Mouse (Mus musculus): ENCODE measurements around the gene Serpina3a. TPM values are rescaled to one million over a fixed set of nuclear protein-coding genes. Genes with fewer than 3 reads are reported as not detected.

Serpina3a gene
- total and polyA plus RNA-seq, 3 experiments, result 0.16 TPM; not detected in 2

DNA sequence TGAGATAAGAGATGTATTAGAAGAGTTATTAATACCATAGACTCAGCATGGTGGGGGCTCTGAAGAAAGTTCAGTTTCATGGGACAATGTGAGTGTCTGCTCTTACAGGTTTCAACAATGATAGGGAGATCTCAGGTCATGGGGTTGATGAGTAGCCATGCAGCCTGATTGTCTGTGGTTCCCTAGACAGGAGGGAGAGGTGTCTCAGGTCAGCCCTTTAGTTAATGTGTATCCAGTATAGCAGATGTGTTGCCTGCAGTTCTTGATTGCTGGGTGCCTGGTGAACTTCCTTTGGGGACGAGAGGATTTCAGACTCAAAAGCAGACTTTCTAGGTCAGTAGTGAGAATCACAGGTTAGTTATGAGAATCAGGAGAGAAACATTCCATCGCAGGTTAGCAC, 4.0 kb upstream of the Serpina3a start:
- DNase-seq (ENCODE audit: low spot score), result no peak
- H3K27me3 ChIP-seq (ENCODE audit: insufficient read depth, low read length), result no peaks in the 10 kb centered on the region
- no peak for ATAC-seq (ENCODE audit: extremely low read depth, insufficient number of reproducible peaks, low FRiP score, poor library complexity, severe bottlenecking)
- no peaks in the 10 kb centered on the region for H3K36me3 ChIP-seq (replicated peaks)
- H3K9me3 ChIP-seq (replicated peaks), result peaks cover 52% of the 10 kb centered on the region
- TF ChIP-seq CTCF (IDR thresholded peaks at IDR 0.05; ENCODE audit: low read depth, low read length) (no peak), TAL1 (conservative IDR thresholded peaks at IDR 0.05; ENCODE audit: low read depth, low read length) (no peak), GATA2 (IDR thresholded peaks at IDR 0.05; ENCODE audit: borderline replicate concordance, low read depth, low read length) (no peak), GATA1 (IDR thresholded peaks at IDR 0.05; ENCODE audit: borderline replicate concordance, low read length) (no peak), POLR2AphosphoS5 (IDR thresholded peaks at IDR 0.05; ENCODE audit: insufficient replicate concordance, low read depth, low read length) (no peak)
- H3K4me3 ChIP-seq (ENCODE audit: low read depth, low read length), result no peak overlapping the region
- no peaks in the 10 kb centered on the region for H3K4me1 ChIP-seq (ENCODE audit: insufficient read depth, low read depth, low read length)

DNA sequence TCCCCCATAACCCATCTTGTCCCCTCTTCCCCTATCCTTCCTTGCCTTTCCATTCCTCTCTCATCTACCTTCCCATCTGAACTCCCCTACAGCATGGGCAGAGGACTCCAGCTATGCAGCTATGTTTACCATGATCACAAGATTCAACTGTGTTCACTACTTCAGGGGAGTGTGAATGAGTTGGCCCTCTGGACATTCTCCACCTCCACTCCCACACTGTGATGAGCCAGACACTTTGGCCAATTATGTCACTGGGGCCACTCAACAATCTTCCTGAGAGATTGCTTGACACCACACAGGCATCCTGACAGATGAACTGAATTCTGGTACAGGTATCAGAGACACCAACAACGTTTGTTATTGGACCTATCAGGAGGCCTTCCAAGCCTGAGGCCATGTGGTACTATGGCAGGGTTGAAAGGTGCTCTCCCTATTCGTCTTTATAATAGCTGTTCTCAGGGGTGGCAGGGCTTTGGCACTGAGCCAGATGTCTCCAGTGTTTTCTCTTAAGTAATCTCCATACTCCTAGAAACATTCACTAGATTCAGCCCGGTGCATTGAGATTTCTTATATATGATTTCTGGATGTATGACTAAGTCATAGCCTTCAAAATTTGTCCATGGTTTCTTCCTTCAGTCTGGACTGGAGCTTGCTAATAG, 2.5 kb downstream of the Serpina3a start:
- TF ChIP-seq GATA1 (IDR thresholded peaks at IDR 0.05; ENCODE audit: borderline replicate concordance, low read length) (no peak), TAL1 (conservative IDR thresholded peaks at IDR 0.05; ENCODE audit: low read depth, low read length) (no peak), POLR2AphosphoS5 (IDR thresholded peaks at IDR 0.05; ENCODE audit: insufficient replicate concordance, low read depth, low read length) (no peak)
- Histone ChIP-seq H3K27me3 (ENCODE audit: insufficient read depth, low read length) (no peaks in the 10 kb centered on the region), H3K36me3 (replicated peaks) (no peaks in the 10 kb centered on the region), H3K9me3 (replicated peaks) (peaks cover 63% of the 10 kb centered on the region), H3K4me1 (ENCODE audit: insufficient read depth, low read depth, low read length) (no peaks in the 10 kb centered on the region), H3K4me3 (ENCODE audit: low read depth, low read length) (no peak overlapping the region; the same call in 1 of the 2 replicates)
- ATAC-seq (ENCODE audit: extremely low read depth, insufficient number of reproducible peaks, low FRiP score, poor library complexity, severe bottlenecking) (no peak), DNase-seq (ENCODE audit: low spot score) (no peak)

- no peaks in the 10 kb centered on the region for H3K36me3 ChIP-seq (replicated peaks)
- DNase-seq (ENCODE audit: low spot score), result no peak
- H3K27me3 ChIP-seq (ENCODE audit: insufficient read depth, low read length), result no peaks in the 10 kb centered on the region
- no peaks in the 10 kb centered on the region for H3K4me1 ChIP-seq (ENCODE audit: insufficient read depth, low read depth, low read length)
- no peak for ATAC-seq (ENCODE audit: extremely low read depth, insufficient number of reproducible peaks, low FRiP score, poor library complexity, severe bottlenecking)
- H3K4me3 ChIP-seq (ENCODE audit: low read depth, low read length), result no peak overlapping the region
- H3K9me3 ChIP-seq (replicated peaks), result peaks cover 71% of the 10 kb centered on the region
- no peak for TF ChIP-seq GATA1 (IDR thresholded peaks at IDR 0.05; ENCODE audit: borderline replicate concordance, low read length)
- no peak for TF ChIP-seq CTCF (IDR thresholded peaks at IDR 0.05; ENCODE audit: low read depth, low read length)
- TF ChIP-seq POLR2AphosphoS5 (IDR thresholded peaks at IDR 0.05; ENCODE audit: insufficient replicate concordance, low read depth, low read length), result no peak
- no peak for TF ChIP-seq GATA2 (IDR thresholded peaks at IDR 0.05; ENCODE audit: borderline replicate concordance, low read depth, low read length)
- no peak for TF ChIP-seq TAL1 (conservative IDR thresholded peaks at IDR 0.05; ENCODE audit: low read depth, low read length)
These were observed 10.6 kb downstream of the Serpina3a start for GRCm38 (mm10) chr12:104123097-104123496.

DNA sequence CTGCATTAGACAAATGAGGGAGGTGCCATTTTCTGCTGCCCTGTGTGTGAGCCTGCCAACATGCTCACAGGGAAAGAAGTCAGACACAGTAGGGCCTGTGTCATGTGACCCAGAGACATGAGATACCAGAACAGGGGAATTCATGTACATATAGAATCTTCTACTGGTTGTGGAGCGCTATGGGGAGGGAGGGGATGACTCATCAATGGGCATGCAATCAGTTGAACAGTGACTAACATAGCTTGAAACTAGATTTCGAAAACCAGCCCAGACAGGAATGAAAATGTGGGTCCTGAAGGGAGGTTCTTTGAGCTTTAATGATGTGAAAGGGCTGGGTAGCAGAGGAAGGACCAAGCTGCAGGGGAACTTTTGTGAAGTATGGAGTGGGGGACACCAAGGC, 11.5 kb downstream of the Serpina3a start:
- no peak for TF ChIP-seq POLR2AphosphoS5 (IDR thresholded peaks at IDR 0.05; ENCODE audit: insufficient replicate concordance, low read depth, low read length)
- no peak for TF ChIP-seq GATA1 (IDR thresholded peaks at IDR 0.05; ENCODE audit: borderline replicate concordance, low read length)
- TF ChIP-seq GATA2 (IDR thresholded peaks at IDR 0.05; ENCODE audit: borderline replicate concordance, low read depth, low read length), result no peak
- no peak for TF ChIP-seq CTCF (IDR thresholded peaks at IDR 0.05; ENCODE audit: low read depth, low read length)
- no peak for TF ChIP-seq TAL1 (conservative IDR thresholded peaks at IDR 0.05; ENCODE audit: low read depth, low read length)
- DNase-seq (ENCODE audit: low spot score) (no peak), ATAC-seq (ENCODE audit: extremely low read depth, insufficient number of reproducible peaks, low FRiP score, poor library complexity, severe bottlenecking) (no peak)
- H3K4me1 ChIP-seq (ENCODE audit: insufficient read depth, low read depth, low read length), result no peaks in the 10 kb centered on the region
- peaks cover 73% of the 10 kb centered on the region for H3K9me3 ChIP-seq (replicated peaks)
- H3K4me3 ChIP-seq (ENCODE audit: low read depth, low read length), result no peak overlapping the region
- no peaks in the 10 kb centered on the region for H3K27me3 ChIP-seq (ENCODE audit: insufficient read depth, low read length)
- H3K36me3 ChIP-seq (replicated peaks), result no peaks in the 10 kb centered on the region

- H3K36me3 ChIP-seq (replicated peaks), result no peaks in the 10 kb centered on the region
- no peaks in the 10 kb centered on the region for H3K27me3 ChIP-seq (ENCODE audit: insufficient read depth, low read length)
- H3K4me1 ChIP-seq (ENCODE audit: insufficient read depth, low read depth, low read length), result no peaks in the 10 kb centered on the region
- H3K4me3 ChIP-seq (ENCODE audit: low read depth, low read length), result no peak overlapping the region
- TF ChIP-seq TAL1 (conservative IDR thresholded peaks at IDR 0.05; ENCODE audit: low read depth, low read length) (no peak), POLR2AphosphoS5 (IDR thresholded peaks at IDR 0.05; ENCODE audit: insufficient replicate concordance, low read depth, low read length) (no peak)
- ATAC-seq (ENCODE audit: extremely low read depth, insufficient number of reproducible peaks, low FRiP score, poor library complexity, severe bottlenecking) (no peak), DNase-seq (ENCODE audit: low spot score) (no peak)
- H3K9me3 ChIP-seq (replicated peaks), result peaks cover 76% of the 10 kb centered on the region
These were observed 12.6 kb downstream of the Serpina3a start for GRCm38 (mm10) chr12:104125021-104125560.

GRCm38 (mm10) chr12:104127696-104128095, 15.2 kb downstream of the Serpina3a start, which contains the start of gene Serpina3b:
Gene Serpina3b (plus strand): TSS chr12:104127996.
- no peaks in the 10 kb centered on the region for H3K27me3 ChIP-seq (ENCODE audit: insufficient read depth, low read length)
- DNase-seq (ENCODE audit: low spot score) (no peak), ATAC-seq (ENCODE audit: extremely low read depth, insufficient number of reproducible peaks, low FRiP score, poor library complexity, severe bottlenecking) (no peak)
- TF ChIP-seq GATA2 (IDR thresholded peaks at IDR 0.05; ENCODE audit: borderline replicate concordance, low read depth, low read length) (no peak), POLR2AphosphoS5 (IDR thresholded peaks at IDR 0.05; ENCODE audit: insufficient replicate concordance, low read depth, low read length) (no peak), GATA1 (IDR thresholded peaks at IDR 0.05; ENCODE audit: borderline replicate concordance, low read length) (no peak), TAL1 (conservative IDR thresholded peaks at IDR 0.05; ENCODE audit: low read depth, low read length) (no peak), CTCF (IDR thresholded peaks at IDR 0.05; ENCODE audit: low read depth, low read length) (no peak)
- peaks cover 64% of the 10 kb centered on the region for H3K9me3 ChIP-seq (replicated peaks)
- no peaks in the 10 kb centered on the region for H3K4me1 ChIP-seq (ENCODE audit: insufficient read depth, low read depth, low read length)
- no peak within 1 kb of the TSS for H3K4me3 ChIP-seq (ENCODE audit: low read depth, low read length)
- no peaks in the 10 kb centered on the region for H3K36me3 ChIP-seq (replicated peaks)
